Mouse (Mus musculus): Measurements from ENCODE around the gene Olfr902.
"Not testable (repeated sequence)": the region's sequence is repeated elsewhere in the genome, so short reads cannot be mapped to it uniquely, and the experiment has no call there.

Olfr902 gene

GRCm38 (mm10) chr9:38447352-38447751 is at the start of gene Olfr902:
Gene Olfr902, plus strand, starts transcription at chr9:38447652.
- no peak for DNase-seq

GRCm38 (mm10) chr9:38401398-38401797 is 46.1 kb upstream of the Olfr902 start, which contains the start of gene Olfr147:
Gene Olfr147, plus strand, starts transcription at chr9:38401698.
- DNase-seq = no peak

- DNase-seq = not testable (repeated sequence)
Measured at GRCm38 (mm10) chr9:38407502-38407901, 40.0 kb upstream of the Olfr902 start.

GRCm38 (mm10) chr9:38413502-38413901 is 34.0 kb upstream of the Olfr902 start:
- DNase-seq = not testable (repeated sequence)

GRCm38 (mm10) chr9:38423801-38424200 is 23.7 kb upstream of the Olfr902 start:
- DNase-seq = no peak

GRCm38 (mm10) chr9:38427026-38427425 is 20.4 kb upstream of the Olfr902 start:
- DNase-seq = no peak

- DNase-seq = no peak
Measured at GRCm38 (mm10) chr9:38429155-38429554, 18.3 kb upstream of the Olfr902 start, which contains the start of gene Olfr901. Gene Olfr901, plus strand, starts transcription at chr9:38429455.

- DNase-seq = no peak
Measured at GRCm38 (mm10) chr9:38462844-38463243, 15.4 kb downstream of the Olfr902 start, which contains the start of gene Olfr904. Gene Olfr904, plus strand, starts transcription at chr9:38463144.

GRCm38 (mm10) chr9:38470807-38471206 is 23.4 kb downstream of the Olfr902 start, which contains the start of gene Olfr905:
Gene Olfr905, plus strand, starts transcription at chr9:38471107.
- no peak for DNase-seq

GRCm38 (mm10) chr9:38486785-38487184 is 39.3 kb downstream of the Olfr902 start, which contains the start of gene Olfr906:
Gene Olfr906, plus strand, starts transcription at chr9:38487085.
- DNase-seq = no peak

GRCm38 (mm10) chr9:38495501-38495900 is 48.0 kb downstream of the Olfr902 start, which contains the start of gene Olfr907:
Gene Olfr907, plus strand, starts transcription at chr9:38495801.
- DNase-seq = no peak

Measured in thymus, postnatal 36 days (tissue).